Mouse (Mus musculus): ENCODE results near the gene Foxs1. TPM values are rescaled to one million over a fixed set of nuclear protein-coding genes. Genes with fewer than 3 reads are reported as not detected.

The Foxs1 gene
- polyA plus RNA-seq (2014; fragmentation: Nextera tagmentation; extraction: Ambion mirVana) = 2.1 and 2.6 TPM in 2 replicates

DNA sequence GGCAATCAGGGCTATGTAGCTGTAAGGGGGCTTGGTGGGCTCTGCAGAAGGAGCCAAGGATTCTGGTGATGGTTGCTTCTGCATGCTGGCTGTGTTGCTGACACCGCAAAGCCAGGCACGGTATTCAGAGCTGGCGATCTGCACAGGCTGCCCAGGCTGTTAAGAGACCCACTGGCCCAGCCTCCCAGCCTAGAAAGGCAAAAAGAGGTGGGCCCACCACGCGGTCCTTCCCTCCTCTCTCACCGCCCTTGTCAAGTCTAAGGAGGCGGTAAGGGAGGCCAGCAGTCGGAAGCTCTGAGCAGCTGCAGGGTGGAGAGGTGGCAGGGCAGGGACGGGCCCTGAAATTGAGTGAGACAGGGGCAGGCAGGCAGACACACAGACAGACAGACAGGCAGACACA lies at the start of gene Foxs1:
Foxs1 (minus strand) TSS at position 161 of the 400 bp plus-strand sequence.
- H3K36me3 ChIP-seq (ENCODE audit: control insufficient read depth, insufficient read depth, low read length) = no peaks in the 10 kb centered on the region
- H3K27ac ChIP-seq (ENCODE audit: low read depth, low read length) = no peak within 1 kb of the TSS
- no peak within 1 kb of the TSS for H3K4me2 ChIP-seq
- 41% methylated on average over 9 of the region's 9 CpGs for WGBS
- no peak for DNase-seq (ENCODE audit: low spot score, missing footprints)
- H3K9ac ChIP-seq (ENCODE audit: low read length) = no peak within 1 kb of the TSS
- no peaks in the 10 kb centered on the region for H3K4me1 ChIP-seq (ENCODE audit: control insufficient read depth, insufficient read depth, low read length)
- no peaks in the 10 kb centered on the region for H3K9me3 ChIP-seq (ENCODE audit: control insufficient read depth, low read length)
- no peak within 1 kb of the TSS for H3K4me3 ChIP-seq (ENCODE audit: low read depth, low read length)
- no peaks in the 10 kb centered on the region; the same call in 1 of the 2 replicates for H3K27me3 ChIP-seq (ENCODE audit: control insufficient read depth, insufficient read depth, low read length)
- ATAC-seq (ENCODE audit: low FRiP score) = no peak

DNA sequence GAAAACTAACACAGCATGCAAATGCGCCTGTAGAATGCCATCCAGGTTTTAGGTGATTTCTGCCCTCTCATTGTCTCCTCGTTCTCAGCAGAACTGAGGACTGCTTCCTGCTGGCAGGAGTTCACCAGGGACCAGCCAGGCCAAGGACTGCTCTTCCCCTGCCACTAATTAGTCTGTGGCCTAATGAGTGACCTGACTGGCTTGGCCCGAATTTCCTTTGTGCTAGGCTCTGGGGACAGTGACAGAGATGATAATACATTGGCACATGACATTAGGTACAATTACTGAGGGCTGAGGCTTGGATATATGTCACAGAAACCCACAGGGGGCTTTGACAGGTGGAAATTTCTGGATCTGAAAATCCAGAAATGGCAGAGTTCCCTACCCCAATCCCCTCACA lies 44.0 kb upstream of the Foxs1 start:
- no peaks in the 10 kb centered on the region for H3K4me1 ChIP-seq (ENCODE audit: control insufficient read depth, insufficient read depth, low read length)
- H3K27ac ChIP-seq (ENCODE audit: low read depth, low read length) = no peak overlapping the region
- no peak overlapping the region for H3K4me3 ChIP-seq (ENCODE audit: low read depth, low read length)
- ATAC-seq (ENCODE audit: low FRiP score) = no peak
- no peak for DNase-seq (ENCODE audit: low spot score, missing footprints)
- no peaks in the 10 kb centered on the region for H3K36me3 ChIP-seq (ENCODE audit: control insufficient read depth, insufficient read depth, low read length)
- no peaks in the 10 kb centered on the region for H3K27me3 ChIP-seq (ENCODE audit: control insufficient read depth, insufficient read depth, low read length)
- no peaks in the 10 kb centered on the region for H3K9me3 ChIP-seq (ENCODE audit: control insufficient read depth, low read length)
- H3K4me2 ChIP-seq = no peak overlapping the region
- 67% methylated on average over 3 of the region's 3 CpGs for WGBS
- no peak overlapping the region for H3K9ac ChIP-seq (ENCODE audit: low read length)

DNA sequence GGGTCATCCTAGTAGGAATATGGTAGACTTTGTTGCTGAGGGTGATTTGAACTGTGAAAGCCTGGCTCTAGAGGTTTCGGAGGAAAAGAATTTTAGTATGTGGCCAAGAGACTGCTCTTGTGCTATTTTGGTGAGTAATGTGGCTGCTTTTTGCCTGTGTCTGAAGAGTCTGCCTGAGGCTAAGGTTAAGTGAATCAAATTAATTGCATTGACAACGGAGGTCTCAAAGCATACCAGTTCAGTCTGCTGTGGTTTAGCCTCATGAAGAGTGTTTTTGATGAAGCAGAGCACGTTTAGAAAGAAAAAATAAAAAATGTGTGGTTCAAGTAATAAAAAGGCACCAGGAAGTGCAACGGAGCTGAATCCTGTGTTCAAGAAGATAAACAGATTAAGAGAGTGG lies 32.5 kb upstream of the Foxs1 start:
- WGBS = 75% methylated on average over 4 of the region's 4 CpGs
- Histone ChIP-seq H3K9ac (ENCODE audit: low read length) (no peak overlapping the region), H3K9me3 (ENCODE audit: control insufficient read depth, low read length) (no peaks in the 10 kb centered on the region), H3K27me3 (ENCODE audit: control insufficient read depth, insufficient read depth, low read length) (no peaks in the 10 kb centered on the region), H3K4me1 (ENCODE audit: control insufficient read depth, insufficient read depth, low read length) (no peaks in the 10 kb centered on the region), H3K27ac (ENCODE audit: low read depth, low read length) (no peak overlapping the region), H3K36me3 (ENCODE audit: control insufficient read depth, insufficient read depth, low read length) (no peaks in the 10 kb centered on the region), H3K4me2 (no peak overlapping the region), H3K4me3 (ENCODE audit: low read depth, low read length) (no peak overlapping the region)
- no peak for DNase-seq (ENCODE audit: low spot score, missing footprints)
- no peak for ATAC-seq (ENCODE audit: low FRiP score)

DNA sequence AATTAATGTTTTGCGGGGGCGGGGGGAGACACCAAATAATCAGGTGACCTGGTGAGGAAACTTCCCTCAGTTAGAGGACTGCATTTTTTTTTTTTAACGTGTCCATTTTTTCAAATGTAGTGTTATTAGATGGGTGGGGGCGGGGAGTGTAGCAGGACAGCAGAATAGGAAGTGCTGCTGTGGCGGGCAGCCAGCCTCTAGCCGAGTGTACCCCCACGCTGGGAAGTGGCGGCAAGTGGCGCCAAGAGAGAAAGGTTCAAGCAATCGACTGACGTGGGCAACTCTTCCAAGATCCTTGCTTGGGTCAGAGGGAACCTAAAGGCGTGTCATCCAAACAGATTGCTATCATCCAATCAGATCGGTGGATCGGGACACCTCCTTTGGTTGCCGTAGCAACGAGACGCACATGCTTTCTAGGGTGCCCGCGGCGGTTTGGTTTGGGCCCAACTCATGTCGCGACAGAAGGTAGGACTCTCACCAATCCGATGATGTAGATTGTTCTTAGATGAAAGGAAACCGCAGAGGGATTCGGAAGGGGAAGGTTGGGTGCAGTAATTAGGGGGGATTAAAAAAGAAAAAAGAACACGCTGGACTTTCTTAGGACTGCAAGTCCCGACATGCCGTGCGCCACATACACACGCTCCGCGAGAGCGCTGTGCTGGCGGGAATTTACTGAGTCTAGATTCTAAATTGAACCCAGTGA lies 29.2 kb upstream of the Foxs1 start, which contains the start of gene Ttll9:
Ttll9 (plus strand) TSS at position 395 of the 703 bp plus-strand sequence.
- Histone ChIP-seq H3K27me3 (ENCODE audit: control insufficient read depth, insufficient read depth, low read length) (no peaks in the 10 kb centered on the region), H3K4me2 (peak within 1 kb of the TSS; percentile 65), H3K36me3 (ENCODE audit: control insufficient read depth, insufficient read depth, low read length) (no peaks in the 10 kb centered on the region), H3K27ac (ENCODE audit: low read depth, low read length) (no peak within 1 kb of the TSS), H3K9ac (ENCODE audit: low read length) (peak within 1 kb of the TSS; percentile 26; the same call in 1 of the 2 replicates), H3K4me3 (ENCODE audit: low read depth, low read length) (peak within 1 kb of the TSS; percentile 42), H3K4me1 (ENCODE audit: control insufficient read depth, insufficient read depth, low read length) (no peaks in the 10 kb centered on the region), H3K9me3 (ENCODE audit: control insufficient read depth, low read length) (no peaks in the 10 kb centered on the region)
- under 1% methylated on average over 34 of the region's 34 CpGs for WGBS
- peak; percentile 98 for DNase-seq (ENCODE audit: low spot score, missing footprints)
- peak; percentile 95 for ATAC-seq (ENCODE audit: low FRiP score)

DNA sequence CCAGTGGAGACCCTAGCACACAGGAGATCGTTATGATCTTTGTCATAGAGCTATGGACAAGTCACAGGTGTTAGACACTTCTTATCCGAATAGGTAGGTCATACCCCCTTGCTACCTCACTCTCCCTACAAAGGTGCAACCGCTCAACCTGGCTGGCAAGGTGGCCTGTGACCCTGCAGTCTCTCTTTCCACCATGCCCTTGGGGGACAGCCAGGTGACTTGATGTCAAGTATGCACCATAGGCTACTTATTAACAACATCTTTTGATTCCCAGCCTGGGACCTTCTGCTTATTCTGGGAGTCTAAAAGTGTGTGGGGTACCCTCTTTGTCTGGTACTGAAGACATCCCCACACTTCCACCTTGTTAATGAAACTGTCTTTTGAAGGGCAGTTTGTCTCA lies 25.1 kb upstream of the Foxs1 start:
- Histone ChIP-seq H3K27me3 (ENCODE audit: control insufficient read depth, insufficient read depth, low read length) (no peaks in the 10 kb centered on the region), H3K4me3 (ENCODE audit: low read depth, low read length) (no peak overlapping the region), H3K9ac (ENCODE audit: low read length) (no peak overlapping the region), H3K27ac (ENCODE audit: low read depth, low read length) (no peak overlapping the region), H3K4me1 (ENCODE audit: control insufficient read depth, insufficient read depth, low read length) (no peaks in the 10 kb centered on the region), H3K9me3 (ENCODE audit: control insufficient read depth, low read length) (no peaks in the 10 kb centered on the region), H3K4me2 (no peak overlapping the region), H3K36me3 (ENCODE audit: control insufficient read depth, insufficient read depth, low read length) (no peaks in the 10 kb centered on the region)
- DNase-seq (ENCODE audit: low spot score, missing footprints) (no peak), ATAC-seq (ENCODE audit: low FRiP score) (no peak)
- WGBS = 77% methylated on average over 3 of the region's 3 CpGs

DNA sequence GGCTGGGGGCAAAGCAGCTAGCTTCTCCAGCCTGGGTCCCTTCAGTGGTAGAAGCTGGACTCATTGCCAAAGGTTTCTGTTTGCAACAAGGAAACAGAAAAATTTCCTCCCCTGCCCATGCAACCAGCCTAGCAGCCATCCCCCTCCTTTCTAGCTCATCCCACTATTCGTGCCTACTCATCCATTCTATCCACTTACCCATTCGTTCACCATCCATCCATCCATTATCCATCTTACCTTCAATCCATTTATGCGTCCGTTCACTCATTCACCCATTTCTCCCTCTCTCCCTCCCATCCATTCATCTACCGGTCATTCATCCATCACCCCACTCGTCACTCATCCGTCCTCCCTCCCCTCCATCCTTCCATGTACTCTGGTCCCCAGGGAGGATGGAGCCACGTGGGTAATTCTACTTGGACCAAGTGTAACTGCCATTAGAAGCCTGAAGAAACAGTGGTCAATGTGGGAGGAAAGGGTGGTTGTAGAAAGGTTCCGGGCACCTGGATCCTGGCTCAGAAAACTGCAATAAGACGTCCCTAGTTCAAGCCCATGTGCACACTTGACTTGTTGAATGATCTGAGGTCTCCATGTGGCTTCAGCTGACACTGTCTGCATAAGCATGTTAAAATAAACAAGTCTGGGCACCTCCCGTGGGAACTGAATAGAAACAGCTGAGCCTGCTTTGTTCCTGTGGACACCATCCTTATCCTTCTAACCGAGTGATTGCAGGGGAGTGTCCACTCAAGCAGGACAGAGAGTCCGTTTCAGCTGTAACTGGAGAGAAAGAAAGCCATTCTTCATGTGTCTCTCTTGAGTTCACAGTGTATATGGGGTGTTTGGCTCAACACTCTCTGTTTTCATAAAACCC lies 19.1 kb upstream of the Foxs1 start:
- WGBS = 15% methylated on average over 13 of the region's 13 CpGs
- peaks cover 16% of the 10 kb centered on the region for H3K27me3 ChIP-seq (ENCODE audit: control insufficient read depth, insufficient read depth, low read length)

DNA sequence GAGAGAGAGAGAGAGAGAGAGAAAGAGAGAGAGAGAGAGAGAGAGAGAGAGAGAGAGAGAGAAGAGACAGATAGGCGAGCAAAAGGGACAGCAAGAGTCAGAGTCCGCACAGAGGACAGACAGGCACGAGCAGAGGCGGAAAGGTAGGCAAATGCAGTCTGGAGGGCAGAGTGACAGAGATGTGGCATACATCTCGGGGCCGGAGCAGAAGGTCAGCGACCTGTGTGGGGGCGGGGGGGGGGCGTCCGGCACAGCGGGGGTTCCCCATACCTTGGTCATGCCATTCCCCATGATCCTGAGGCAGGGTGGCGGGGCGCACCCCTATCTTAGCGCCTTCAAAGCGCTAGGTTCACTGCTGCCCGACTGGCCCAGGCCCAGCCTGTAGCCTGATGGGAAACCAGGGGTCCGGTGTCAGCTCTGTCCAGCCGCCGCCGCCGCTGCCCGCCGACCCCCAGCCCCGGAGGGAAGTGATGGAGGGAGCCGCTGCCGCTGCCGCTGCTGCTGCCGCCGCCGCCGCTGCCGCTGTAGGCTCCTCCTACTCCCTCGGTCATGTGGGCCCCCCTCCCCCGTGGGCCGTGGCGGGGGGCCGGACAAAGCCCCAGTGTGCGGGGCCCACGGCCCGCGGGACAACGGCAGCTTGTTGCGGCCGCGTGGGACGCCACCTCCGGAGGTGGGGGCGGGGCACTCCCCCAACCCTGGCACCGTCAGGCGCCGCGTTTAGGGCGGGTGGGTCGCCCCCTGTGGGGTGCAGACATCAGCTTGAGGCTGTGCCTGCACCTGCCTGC lies 18.2 kb upstream of the Foxs1 start, which contains the start of gene Dusp15:
Dusp15 (minus strand) TSS at position 634 of the 785 bp plus-strand sequence.
- peaks cover 6% of the 10 kb centered on the region; the same call in 1 of the 2 replicates for H3K4me1 ChIP-seq (ENCODE audit: control insufficient read depth, insufficient read depth, low read length)
- peak; percentile 79 for ATAC-seq (ENCODE audit: low FRiP score)
- H3K9me3 ChIP-seq (ENCODE audit: control insufficient read depth, low read length) = no peaks in the 10 kb centered on the region
- no peak within 1 kb of the TSS for H3K27ac ChIP-seq (ENCODE audit: low read depth, low read length)
- peak within 1 kb of the TSS; percentile 92 for H3K4me2 ChIP-seq
- no peaks in the 10 kb centered on the region for H3K36me3 ChIP-seq (ENCODE audit: control insufficient read depth, insufficient read depth, low read length)
- H3K4me3 ChIP-seq (ENCODE audit: low read depth, low read length) = peak within 1 kb of the TSS; percentile 73
- peaks cover 16% of the 10 kb centered on the region for H3K27me3 ChIP-seq (ENCODE audit: control insufficient read depth, insufficient read depth, low read length)
- peak; percentile 95 for DNase-seq (ENCODE audit: low spot score, missing footprints)
- 1% methylated on average over 50 of the region's 54 CpGs for WGBS
- H3K9ac ChIP-seq (ENCODE audit: low read length) = peak within 1 kb of the TSS; percentile 76

More for the DNA sequence above, 19.1 kb upstream of the Foxs1 start:
- Histone ChIP-seq H3K4me1 (ENCODE audit: control insufficient read depth, insufficient read depth, low read length) (peaks cover 6% of the 10 kb centered on the region; the same call in 1 of the 2 replicates), H3K36me3 (ENCODE audit: control insufficient read depth, insufficient read depth, low read length) (no peaks in the 10 kb centered on the region), H3K4me2 (peak overlapping the region; percentile 92), H3K9me3 (ENCODE audit: control insufficient read depth, low read length) (no peaks in the 10 kb centered on the region), H3K9ac (ENCODE audit: low read length) (peak overlapping the region; percentile 76), H3K4me3 (ENCODE audit: low read depth, low read length) (peak overlapping the region; percentile 73), H3K27ac (ENCODE audit: low read depth, low read length) (no peak overlapping the region)
- DNase-seq (ENCODE audit: low spot score, missing footprints) (peak; percentile 94), ATAC-seq (ENCODE audit: low FRiP score) (peak; percentile 20)

DNA sequence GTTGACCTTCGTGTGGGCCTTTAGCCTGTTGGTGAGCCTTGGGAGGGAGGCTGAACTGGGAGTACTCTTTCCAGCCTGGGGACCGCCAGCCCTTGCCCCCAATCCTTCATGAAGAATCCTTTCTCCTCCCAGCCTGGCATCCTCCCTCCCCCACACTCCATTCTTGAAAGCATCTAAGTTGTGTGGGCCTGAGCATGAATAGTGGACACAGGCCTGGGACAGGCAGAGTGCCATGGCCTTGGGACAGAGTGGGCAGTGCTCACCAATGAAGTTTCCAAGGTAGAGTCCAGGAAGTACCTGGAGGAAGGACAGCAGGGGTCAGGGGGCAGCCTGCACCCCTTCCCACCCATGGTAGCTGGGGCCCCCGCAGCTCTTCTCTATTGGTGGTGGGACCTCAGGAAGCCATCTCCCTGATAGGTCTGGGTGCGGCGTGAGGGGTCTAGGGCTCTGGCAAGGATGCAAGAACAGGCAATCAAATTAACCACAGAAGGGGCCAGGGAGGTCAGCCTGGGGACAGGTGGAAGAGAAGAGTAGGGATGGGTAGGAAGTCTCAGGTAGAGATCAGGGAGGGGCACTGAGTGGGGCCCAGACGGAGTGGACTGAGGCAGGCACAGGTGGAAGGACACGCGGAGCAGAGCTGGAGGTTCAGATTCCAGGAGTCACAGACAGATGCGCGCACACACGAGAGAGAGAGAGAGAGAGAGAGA lies 17.5 kb upstream of the Foxs1 start:
- no peaks in the 10 kb centered on the region for H3K9me3 ChIP-seq (ENCODE audit: control insufficient read depth, low read length)
- ATAC-seq (ENCODE audit: low FRiP score) = no peak
- DNase-seq (ENCODE audit: low spot score, missing footprints) = no peak
- no peak overlapping the region for H3K9ac ChIP-seq (ENCODE audit: low read length)
- H3K36me3 ChIP-seq (ENCODE audit: control insufficient read depth, insufficient read depth, low read length) = no peaks in the 10 kb centered on the region
- H3K4me2 ChIP-seq = peak overlapping the region; percentile 92
- H3K27me3 ChIP-seq (ENCODE audit: control insufficient read depth, insufficient read depth, low read length) = peaks cover 20% of the 10 kb centered on the region
- peaks cover 6% of the 10 kb centered on the region; the same call in 1 of the 2 replicates for H3K4me1 ChIP-seq (ENCODE audit: control insufficient read depth, insufficient read depth, low read length)
- peak overlapping the region; percentile 73 for H3K4me3 ChIP-seq (ENCODE audit: low read depth, low read length)
- H3K27ac ChIP-seq (ENCODE audit: low read depth, low read length) = no peak overlapping the region
- 47% methylated on average over 10 of the region's 11 CpGs for WGBS
